Mouse (Mus musculus): ENCODE measurements at regions not wholly inside any gene's neighbourhood (a gene's known extent, or its start where the extent isn't known, plus 50 kb on each side); places are given as distances from the start of the nearest gene placed in this dataset.

GRCm38 (mm10) chr11:45123276-45123675 lies 506.2 kb downstream of the Ebf1 start:
- H3K79me2 ChIP-seq (ENCODE audit: control insufficient read depth, insufficient read depth, low read length), result no peaks in the 10 kb centered on the region
- H3K27ac ChIP-seq (replicated peaks; ENCODE audit: insufficient read depth, low read depth, low read length), result no peak overlapping the region
- WGBS, result 90% methylated on average over 2 of the region's 2 CpGs
- no peaks in the 10 kb centered on the region for H3K36me3 ChIP-seq (ENCODE audit: control insufficient read depth, insufficient read depth, low read length)
- no peak for TF ChIP-seq POLR2A (IDR thresholded peaks at IDR 0.05; ENCODE audit: extremely low read depth, insufficient read depth, low read length)
- no peak for TF ChIP-seq CTCF (IDR thresholded peaks at IDR 0.05; ENCODE audit: low read depth, low read length)
- no peak overlapping the region for H3K9ac ChIP-seq (ENCODE audit: low read depth, low read length)
- no peaks in the 10 kb centered on the region for H3K27me3 ChIP-seq (ENCODE audit: control insufficient read depth, insufficient read depth, low read length)
- no peaks in the 10 kb centered on the region for H3K4me1 ChIP-seq (ENCODE audit: control insufficient read depth, insufficient read depth, low read length)
- no peak for DNase-seq (ENCODE audit: extremely low read depth, low read depth, low spot score)
- H3K4me3 ChIP-seq (ENCODE audit: insufficient read depth, low read depth, low read length), result no peak overlapping the region

DNA sequence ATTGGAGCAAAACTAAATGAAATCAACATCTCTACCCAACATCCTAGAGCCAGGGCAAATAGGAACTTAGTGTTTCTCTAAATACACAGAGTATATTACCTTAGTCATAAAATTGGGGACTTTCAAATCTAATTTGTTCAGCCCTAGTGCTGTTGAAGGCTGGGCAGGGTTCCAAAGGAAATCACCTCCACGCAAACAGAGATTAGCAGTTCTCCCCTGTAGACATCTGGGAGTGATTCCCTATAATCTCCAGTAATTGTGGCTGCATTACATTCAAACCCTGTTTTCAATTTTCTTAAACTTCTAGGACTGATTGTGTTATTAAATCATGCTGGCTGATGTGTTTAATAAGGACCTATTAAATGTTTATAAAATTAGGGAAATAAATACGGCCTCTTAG lies 519.7 kb downstream of the Ebf1 start:
- Histone ChIP-seq H3K4me1 (ENCODE audit: control insufficient read depth, insufficient read depth, low read length) (no peaks in the 10 kb centered on the region), H3K79me2 (ENCODE audit: control insufficient read depth, insufficient read depth, low read length) (no peaks in the 10 kb centered on the region), H3K4me3 (ENCODE audit: insufficient read depth, low read depth, low read length) (no peak overlapping the region), H3K9ac (ENCODE audit: low read depth, low read length) (no peak overlapping the region), H3K27ac (replicated peaks; ENCODE audit: insufficient read depth, low read depth, low read length) (no peak overlapping the region), H3K36me3 (ENCODE audit: control insufficient read depth, insufficient read depth, low read length) (no peaks in the 10 kb centered on the region), H3K27me3 (ENCODE audit: control insufficient read depth, insufficient read depth, low read length) (no peaks in the 10 kb centered on the region)
- TF ChIP-seq POLR2A (IDR thresholded peaks at IDR 0.05; ENCODE audit: extremely low read depth, insufficient read depth, low read length) (no peak), CTCF (IDR thresholded peaks at IDR 0.05; ENCODE audit: low read depth, low read length) (no peak)
- WGBS, result 86% methylated on average over 2 of the region's 2 CpGs
- no peak for DNase-seq (ENCODE audit: extremely low read depth, low read depth, low spot score)

DNA sequence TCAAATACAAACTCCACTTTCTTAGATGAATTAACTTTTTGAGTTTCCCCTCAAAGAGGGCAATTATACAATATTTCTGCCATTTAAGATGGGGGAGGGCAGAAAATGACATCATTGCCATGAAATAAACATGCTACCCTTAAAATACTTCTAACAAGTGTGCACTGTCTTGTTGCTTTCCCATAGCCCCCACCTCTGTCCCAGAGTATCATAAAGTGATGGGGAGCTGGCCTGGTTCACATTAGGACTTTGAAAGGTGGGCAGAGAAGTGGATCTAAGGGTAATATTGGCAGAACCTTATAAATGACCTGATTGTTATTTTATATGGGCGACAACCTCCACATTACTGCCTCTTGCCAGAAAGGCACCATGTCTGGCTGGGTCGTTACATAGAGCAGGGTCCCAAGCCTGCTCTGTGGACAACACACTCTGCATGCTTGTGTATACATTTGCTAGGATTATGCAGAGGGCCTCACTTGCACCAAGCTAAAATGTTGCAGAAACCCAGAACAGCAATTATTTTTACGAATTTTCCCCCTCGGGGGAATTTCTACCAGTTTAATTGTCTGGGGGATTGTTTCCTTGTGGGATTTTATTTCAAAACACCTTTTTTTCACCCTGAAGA lies 521.3 kb downstream of the Ebf1 start:
- TF ChIP-seq CTCF (IDR thresholded peaks at IDR 0.05; ENCODE audit: low read depth, low read length) (no peak), POLR2A (IDR thresholded peaks at IDR 0.05; ENCODE audit: extremely low read depth, insufficient read depth, low read length) (no peak)
- 92% methylated on average over 4 of the region's 4 CpGs for WGBS
- Histone ChIP-seq H3K36me3 (ENCODE audit: control insufficient read depth, insufficient read depth, low read length) (no peaks in the 10 kb centered on the region), H3K9ac (ENCODE audit: low read depth, low read length) (no peak overlapping the region), H3K4me1 (ENCODE audit: control insufficient read depth, insufficient read depth, low read length) (no peaks in the 10 kb centered on the region), H3K27me3 (ENCODE audit: control insufficient read depth, insufficient read depth, low read length) (no peaks in the 10 kb centered on the region), H3K79me2 (ENCODE audit: control insufficient read depth, insufficient read depth, low read length) (no peaks in the 10 kb centered on the region), H3K4me3 (ENCODE audit: insufficient read depth, low read depth, low read length) (no peak overlapping the region), H3K27ac (replicated peaks; ENCODE audit: insufficient read depth, low read depth, low read length) (no peak overlapping the region)
- DNase-seq (ENCODE audit: extremely low read depth, low read depth, low spot score), result no peak

DNA sequence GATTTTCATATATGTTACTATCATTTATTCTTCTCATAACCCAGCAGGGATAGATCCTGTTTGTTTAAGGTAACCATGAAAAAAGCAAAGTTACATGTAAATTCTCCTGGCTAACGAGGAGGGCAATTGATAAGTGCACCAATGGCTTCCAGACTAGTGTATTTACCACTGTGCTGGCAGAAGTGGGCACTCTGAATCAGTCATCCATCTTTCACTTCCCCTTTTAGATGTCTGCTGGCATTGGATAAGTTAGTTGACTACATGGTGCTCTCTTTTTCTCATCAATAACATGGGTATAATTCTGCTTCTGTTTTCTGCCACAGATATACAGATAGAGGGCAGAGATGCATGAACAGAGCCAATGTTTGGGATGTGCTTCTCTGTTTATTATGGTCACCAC lies 523.4 kb downstream of the Ebf1 start:
- Histone ChIP-seq H3K79me2 (ENCODE audit: control insufficient read depth, insufficient read depth, low read length) (no peaks in the 10 kb centered on the region), H3K4me3 (ENCODE audit: insufficient read depth, low read depth, low read length) (no peak overlapping the region), H3K27me3 (ENCODE audit: control insufficient read depth, insufficient read depth, low read length) (no peaks in the 10 kb centered on the region), H3K4me1 (ENCODE audit: control insufficient read depth, insufficient read depth, low read length) (no peaks in the 10 kb centered on the region), H3K36me3 (ENCODE audit: control insufficient read depth, insufficient read depth, low read length) (no peaks in the 10 kb centered on the region), H3K27ac (replicated peaks; ENCODE audit: insufficient read depth, low read depth, low read length) (no peak overlapping the region), H3K9ac (ENCODE audit: low read depth, low read length) (no peak overlapping the region)
- 73% methylated on average over 1 of the region's 1 CpGs for WGBS
- DNase-seq (ENCODE audit: extremely low read depth, low read depth, low spot score), result no peak
- TF ChIP-seq CTCF (IDR thresholded peaks at IDR 0.05; ENCODE audit: low read depth, low read length) (no peak), POLR2A (IDR thresholded peaks at IDR 0.05; ENCODE audit: extremely low read depth, insufficient read depth, low read length) (no peak)

DNA sequence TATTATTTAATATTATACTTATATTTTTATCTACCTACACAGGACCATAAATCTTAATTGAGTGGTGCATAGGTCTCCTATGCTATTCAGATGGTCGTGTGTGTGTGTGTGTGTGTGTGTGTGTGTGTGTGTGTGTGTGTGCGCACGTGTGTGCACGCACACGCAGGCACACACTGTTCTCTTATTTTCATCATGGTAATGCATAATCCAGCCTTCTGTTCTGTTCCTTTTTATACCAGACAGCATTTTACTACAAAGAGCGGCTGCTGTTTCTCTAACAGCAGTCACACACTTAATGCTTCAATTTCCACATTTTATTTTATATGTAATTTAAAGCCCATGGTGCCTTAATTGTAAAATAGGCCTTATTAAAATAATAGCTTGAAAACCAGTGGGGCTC lies 537.0 kb downstream of the Ebf1 start:
- H3K4me1 ChIP-seq (ENCODE audit: control insufficient read depth, insufficient read depth, low read length), result no peaks in the 10 kb centered on the region; the same call in 1 of the 2 replicates
- TF ChIP-seq POLR2A (IDR thresholded peaks at IDR 0.05; ENCODE audit: extremely low read depth, insufficient read depth, low read length) (no peak), CTCF (IDR thresholded peaks at IDR 0.05; ENCODE audit: low read depth, low read length) (no peak)
- WGBS, result 91% methylated on average over 6 of the region's 6 CpGs
- no peaks in the 10 kb centered on the region for H3K27me3 ChIP-seq (ENCODE audit: control insufficient read depth, insufficient read depth, low read length)
- H3K4me3 ChIP-seq (ENCODE audit: insufficient read depth, low read depth, low read length), result no peak overlapping the region
- no peak overlapping the region for H3K9ac ChIP-seq (ENCODE audit: low read depth, low read length)
- no peak for DNase-seq (ENCODE audit: extremely low read depth, low read depth, low spot score)
- H3K36me3 ChIP-seq (ENCODE audit: control insufficient read depth, insufficient read depth, low read length), result no peaks in the 10 kb centered on the region
- H3K79me2 ChIP-seq (ENCODE audit: control insufficient read depth, insufficient read depth, low read length), result no peaks in the 10 kb centered on the region
- no peak overlapping the region for H3K27ac ChIP-seq (replicated peaks; ENCODE audit: insufficient read depth, low read depth, low read length)

DNA sequence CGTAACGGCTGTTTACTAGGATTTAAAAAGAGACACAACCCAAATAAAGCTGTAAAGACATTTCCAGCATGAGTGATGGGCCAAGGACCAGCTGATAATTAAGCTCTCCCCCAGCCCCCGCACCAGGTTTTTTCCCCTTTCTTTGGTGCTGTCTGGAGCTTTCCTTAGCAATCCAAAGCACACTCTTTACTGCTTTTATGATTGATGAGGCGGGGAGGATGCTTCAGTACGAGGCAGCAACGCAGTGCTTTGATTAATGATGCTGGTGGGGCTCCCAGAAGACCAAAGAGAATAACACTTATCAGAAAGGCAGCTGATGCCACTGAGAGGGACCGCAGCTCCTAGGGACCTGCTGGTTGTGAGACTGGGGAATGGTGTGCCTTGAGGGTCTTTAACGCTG lies 537.4 kb downstream of the Ebf1 start:
- no peaks in the 10 kb centered on the region for H3K79me2 ChIP-seq (ENCODE audit: control insufficient read depth, insufficient read depth, low read length)
- TF ChIP-seq CTCF (IDR thresholded peaks at IDR 0.05; ENCODE audit: low read depth, low read length) (no peak), POLR2A (IDR thresholded peaks at IDR 0.05; ENCODE audit: extremely low read depth, insufficient read depth, low read length) (no peak)
- no peaks in the 10 kb centered on the region for H3K27me3 ChIP-seq (ENCODE audit: control insufficient read depth, insufficient read depth, low read length)
- no peaks in the 10 kb centered on the region; the same call in 1 of the 2 replicates for H3K4me1 ChIP-seq (ENCODE audit: control insufficient read depth, insufficient read depth, low read length)
- H3K36me3 ChIP-seq (ENCODE audit: control insufficient read depth, insufficient read depth, low read length), result no peaks in the 10 kb centered on the region
- H3K27ac ChIP-seq (replicated peaks; ENCODE audit: insufficient read depth, low read depth, low read length), result no peak overlapping the region
- WGBS, result 80% methylated on average over 8 of the region's 8 CpGs
- no peak overlapping the region for H3K9ac ChIP-seq (ENCODE audit: low read depth, low read length)
- no peak overlapping the region for H3K4me3 ChIP-seq (ENCODE audit: insufficient read depth, low read depth, low read length)
- no peak for DNase-seq (ENCODE audit: extremely low read depth, low read depth, low spot score)
